Mouse (Mus musculus) A20 (cell line): ENCODE results near the gene Angptl1.
A peak's percentile ranks its signal among the peaks of the same experiment; 100 is the strongest.

Experiments
- DNase-seq: peaks from one replicate; pipeline ENCODE4 v3.0.0-alpha.2; 2011; ENCODE audit warnings: low read depth, low spot score

Angptl1 gene

DNA sequence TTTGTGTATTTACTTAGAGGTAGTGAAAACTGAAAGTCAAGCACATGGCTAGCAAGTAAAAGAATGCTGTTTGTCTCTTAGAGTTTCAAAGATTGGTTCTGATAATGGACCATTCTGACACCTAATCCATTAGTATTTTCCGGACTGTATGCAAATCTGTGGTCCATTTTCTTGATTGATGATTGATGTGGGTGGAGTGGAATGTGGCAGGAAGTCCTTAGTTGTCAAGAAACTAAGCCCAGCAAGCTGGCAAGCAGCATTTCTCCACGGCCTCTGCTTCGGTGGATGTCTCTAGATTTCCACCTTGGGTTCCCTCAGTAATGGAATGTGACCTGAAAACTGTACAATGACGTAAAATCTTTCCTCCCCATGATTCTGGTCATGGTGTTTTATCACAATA, 32.3 kb downstream of the Angptl1 start:
- no peak for DNase-seq

- no peak for DNase-seq
These were observed 46.4 kb downstream of the Angptl1 start for GRCm38 (mm10) chr1:156884782-156885181.

GRCm38 (mm10) chr1:156885879-156886278, 47.5 kb downstream of the Angptl1 start:
- DNase-seq: no peak

DNA sequence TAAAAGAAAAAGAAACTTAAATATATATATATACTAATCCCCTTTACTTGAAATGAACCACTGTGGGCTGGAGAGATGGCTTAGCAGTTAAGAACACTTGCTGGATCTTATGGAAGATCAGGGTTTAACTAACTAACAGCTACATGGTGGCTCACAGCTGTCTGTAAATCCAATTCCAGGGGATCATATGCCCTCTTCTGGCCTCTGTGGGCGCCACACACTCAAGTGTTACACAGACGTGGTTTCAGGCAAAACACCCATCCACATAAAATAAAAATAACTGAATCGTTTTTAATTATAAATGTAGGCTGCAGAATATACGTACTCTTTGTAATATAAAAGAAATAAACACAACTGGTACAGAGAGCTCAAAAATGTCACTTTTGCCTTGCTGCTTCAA, 50.5 kb downstream of the Angptl1 start:
- DNase-seq: no peak

- DNase-seq: peak; percentile 58
These were observed 53.2 kb downstream of the Angptl1 start for GRCm38 (mm10) chr1:156891561-156891960.

GRCm38 (mm10) chr1:156901689-156902088, 63.3 kb downstream of the Angptl1 start:
- DNase-seq: no peak

DNA sequence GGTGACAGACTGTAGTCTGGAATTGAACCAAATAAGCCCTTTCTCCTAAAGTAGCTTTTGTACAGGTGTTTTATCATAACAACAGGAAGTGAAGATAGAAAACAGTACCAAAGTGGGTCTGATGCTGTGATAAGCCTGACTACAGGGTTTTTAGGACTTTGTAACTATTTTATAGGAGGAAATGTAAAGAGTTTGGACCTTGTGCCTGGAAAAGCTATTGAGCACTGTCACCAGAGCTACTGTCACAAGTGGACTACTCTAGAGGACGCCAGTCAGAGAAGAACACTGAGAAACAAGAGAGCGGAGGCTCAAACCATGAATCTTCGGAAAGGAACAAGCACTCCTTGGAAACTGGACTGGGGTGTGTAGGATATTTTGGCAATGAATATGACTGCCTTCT, 65.5 kb downstream of the Angptl1 start:
- no peak for DNase-seq

- peak; percentile 45 for DNase-seq
These were observed 67.3 kb downstream of the Angptl1 start for GRCm38 (mm10) chr1:156905660-156906059.

- DNase-seq: no peak
These were observed 70.9 kb downstream of the Angptl1 start for GRCm38 (mm10) chr1:156909265-156909664.

- DNase-seq: no peak
These were observed 71.5 kb downstream of the Angptl1 start for GRCm38 (mm10) chr1:156909866-156910265.
